Mouse (Mus musculus) monocyte, adult 59 days (primary cell): Measurements from ENCODE around the gene Cyp2c54. TPM values are rescaled to one million over a fixed set of nuclear protein-coding genes. Genes with fewer than 3 reads are reported as not detected.

Source experiments
- total RNA-seq, 2 experiments: library from RNA; stranded (reverse); gene quantifications; one replicate each; pipeline ENCODE4 v1.2.4; 2023

The Cyp2c54 gene
- not detected for total RNA-seq

GRCm38 (mm10) chr19:40073701-40074100 is at the start of gene Cyp2c54:
Cyp2c54 (minus strand) TSS chr19:40073827.

DNA sequence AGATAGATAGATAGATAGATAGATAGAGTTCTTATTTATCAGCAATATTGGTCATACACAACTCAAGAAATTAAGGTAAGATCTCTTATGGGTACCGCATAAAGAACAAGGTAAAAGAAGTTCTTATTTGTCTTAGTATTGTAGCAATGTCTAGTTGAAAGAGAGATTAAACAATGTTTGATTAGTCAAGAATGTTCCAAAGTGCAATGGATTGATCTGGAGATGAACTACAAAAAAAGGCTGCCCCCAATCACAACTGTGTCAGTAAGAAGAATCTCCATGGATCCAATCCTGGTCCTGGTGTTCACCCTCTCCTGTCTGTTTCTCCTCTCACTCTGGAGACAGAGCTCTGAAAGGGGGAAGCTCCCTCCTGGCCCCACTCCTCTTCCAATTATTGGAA is 15.8 kb upstream of the Cyp2c54 start, which contains the start of gene Cyp2c50:
TSS of gene Cyp2c50 (plus strand) at position 268 of the 400 bp plus-strand sequence.

DNA sequence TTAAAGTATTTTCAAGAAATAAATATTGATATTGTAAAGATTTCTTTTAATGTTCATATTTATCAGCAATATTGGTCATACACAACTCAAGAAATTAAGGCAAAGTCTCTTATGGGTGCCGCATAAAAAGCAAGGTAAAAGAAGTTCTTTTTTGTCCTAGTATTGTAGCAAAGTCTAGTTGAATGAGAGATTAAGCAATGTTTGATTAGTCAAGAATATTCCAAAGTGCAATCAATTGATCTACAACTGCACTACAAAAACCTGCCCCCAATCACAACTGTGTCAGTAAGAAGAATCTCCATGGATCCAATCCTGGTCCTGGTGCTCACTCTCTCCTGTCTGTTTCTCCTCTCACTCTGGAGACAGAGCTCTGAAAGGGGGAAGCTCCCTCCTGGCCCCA is 81.5 kb downstream of the Cyp2c54 start, which contains the start of gene Cyp2c37:
TSS of gene Cyp2c37 (plus strand) at position 285 of the 400 bp plus-strand sequence.

Other genes with a start within 250 kb of the Cyp2c54 start
- gene Cyp2c69, start 187.0 kb downstream of the Cyp2c54 start, total RNA-seq = not detected
- not detected for gene Cyp2c37, start 81.4 kb downstream of the Cyp2c54 start, total RNA-seq
- gene Cyp2c50, start 15.9 kb upstream of the Cyp2c54 start, total RNA-seq = not detected
- not detected for gene Cyp2c70, start 113.5 kb upstream of the Cyp2c54 start, total RNA-seq
- 100 to 1,000 TPM; 101 to 139 TPM for gene Pdlim1, start 198.0 kb upstream of the Cyp2c54 start, total RNA-seq